Mouse (Mus musculus): ENCODE data around the gene Trim28. TPM values are rescaled to one million over a fixed set of nuclear protein-coding genes. Genes with fewer than 3 reads are reported as not detected.

Trim28 gene
- total and polyA plus RNA-seq, 3 experiments = 104 to 1,160 (median 702) TPM

DNA sequence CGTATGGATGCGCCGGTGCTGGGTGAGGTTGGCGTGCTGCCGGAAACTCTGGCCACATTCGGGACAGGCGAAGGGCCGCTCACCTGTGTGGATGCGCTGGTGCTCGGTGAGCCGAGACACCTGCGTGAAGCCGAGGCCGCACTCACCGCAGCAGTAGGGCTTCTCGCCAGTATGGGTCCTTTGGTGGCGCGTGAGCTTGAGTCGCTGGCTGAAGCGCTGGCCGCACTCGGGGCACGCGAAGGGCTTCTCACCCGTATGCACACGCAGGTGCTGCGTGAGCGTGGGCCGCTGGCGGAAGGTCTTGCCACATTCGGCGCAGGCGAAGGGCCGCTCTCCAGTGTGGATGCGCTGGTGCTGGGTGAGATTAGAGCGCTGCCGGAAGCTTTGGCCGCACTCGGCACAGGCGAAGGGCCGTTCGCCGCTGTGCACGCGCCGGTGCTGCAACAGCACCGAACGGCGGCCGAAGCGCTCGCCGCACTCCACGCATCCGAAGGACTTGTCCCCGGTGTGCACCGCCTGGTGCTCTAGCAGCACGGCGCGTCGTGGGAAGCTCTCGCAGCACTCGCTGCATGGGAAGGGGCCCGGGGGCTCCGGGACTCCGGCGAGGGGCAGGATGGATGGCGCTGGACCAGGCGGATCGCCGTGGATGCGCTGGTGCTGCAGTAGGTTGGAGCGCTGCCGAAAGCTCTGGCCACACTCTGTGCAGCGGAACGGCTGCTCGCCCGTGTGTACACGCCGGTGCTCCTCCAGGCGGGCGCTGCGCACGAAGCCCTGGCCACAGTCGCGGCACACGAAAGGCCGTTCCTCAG, 44.7 kb downstream of the Trim28 start:
- Histone ChIP-seq H3K9me3 (replicated peaks; ENCODE audit: insufficient read depth, low read length) (no peaks in the 10 kb centered on the region), H3K4me3 (ENCODE audit: control insufficient read depth in 1 of 2, insufficient read depth in 1 of 2, low read depth in 2 of 2, low read length in 2 of 2) (no peak overlapping the region), H3K27me3 (ENCODE audit: control insufficient read depth in 1 of 2, insufficient read depth in 2 of 2, low read length in 2 of 2) (no peaks in the 10 kb centered on the region), H3K27ac (ENCODE audit: control insufficient read depth, low read depth, low read length) (no peak overlapping the region), H3K9ac (ENCODE audit: control insufficient read depth, low read depth, low read length, poor library complexity, severe bottlenecking) (no peak overlapping the region), H3K36me3 (ENCODE audit: control insufficient read depth in 1 of 2, insufficient read depth in 2 of 2, low read length in 2 of 2) (peaks cover 0 to 7% of the 10 kb centered on the region in 2 experiments; a peak in 2 of 4 replicates), H3K4me1 (ENCODE audit: control insufficient read depth in 1 of 2, insufficient read depth in 2 of 2, low read length in 2 of 2) (peaks cover 5 to 11% of the 10 kb centered on the region in 2 experiments; a peak in 3 of 4 replicates), H3K79me2 (ENCODE audit: control insufficient read depth, insufficient read depth, low read length, poor library complexity) (no peaks in the 10 kb centered on the region; the same call in 1 of the 2 replicates)
- TF ChIP-seq NELFE (IDR thresholded peaks at IDR 0.05; ENCODE audit: low read depth, low read length) = no peak
- no peak for TF ChIP-seq ETS1 (IDR thresholded peaks at IDR 0.05; ENCODE audit: low read depth, low read length)
- no peak for TF ChIP-seq EP300 (IDR thresholded peaks at IDR 0.05; ENCODE audit: low read depth in 1 of 2, low read length in 2 of 2)
- TF ChIP-seq KAT2A (conservative IDR thresholded peaks at IDR 0.05; ENCODE audit: low read depth, low read length) = no peak
- TF ChIP-seq POLR2A (IDR thresholded peaks at IDR 0.05; ENCODE audit: control insufficient read depth in 1 of 2, insufficient read depth in 1 of 2, low read depth in 1 of 2, low read length in 2 of 2, poor library complexity in 1 of 2) = no peak
- no peak for TF ChIP-seq GATA1 (IDR thresholded peaks at IDR 0.05; ENCODE audit: low read depth, low read length)
- TF ChIP-seq TBP (IDR thresholded peaks at IDR 0.05; ENCODE audit: low read depth, low read length) = no peak
- TF ChIP-seq MYB (IDR thresholded peaks at IDR 0.05; ENCODE audit: low read depth, low read length) = no peak
- TF ChIP-seq POLR2AphosphoS5 (IDR thresholded peaks at IDR 0.05; ENCODE audit: borderline replicate concordance, low read depth, low read length) = no peak
- no peak for TF ChIP-seq MYC (IDR thresholded peaks at IDR 0.05; ENCODE audit: low read depth, low read length)
- no peak for DNase-seq (ENCODE audit: low read depth, low spot score)

DNA sequence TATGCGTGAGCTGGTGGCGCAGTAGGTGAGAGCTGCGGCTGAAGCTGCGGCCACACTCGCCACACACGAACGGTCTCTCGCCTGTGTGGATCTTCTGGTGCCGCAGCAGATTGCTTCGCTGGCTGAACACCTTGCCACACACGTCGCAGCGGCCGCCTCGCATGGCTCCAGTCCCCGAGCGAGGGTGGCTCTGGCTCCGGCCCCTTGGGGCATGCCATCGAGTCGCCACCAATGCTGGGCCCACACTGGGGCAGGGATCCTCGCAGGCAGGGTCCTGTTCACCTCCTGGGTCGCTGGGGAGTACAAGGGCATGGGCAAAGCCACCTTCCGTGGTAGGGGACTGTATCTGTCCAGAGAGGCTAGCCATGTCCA, 45.3 kb downstream of the Trim28 start:
- peaks cover 0 to 7% of the 10 kb centered on the region in 2 experiments; a peak in 2 of 4 replicates for H3K36me3 ChIP-seq (ENCODE audit: control insufficient read depth in 1 of 2, insufficient read depth in 2 of 2, low read length in 2 of 2)
- TF ChIP-seq RCOR1 (IDR thresholded peaks at IDR 0.05; ENCODE audit: low read depth, low read length) = no peak
- TF ChIP-seq TBP (IDR thresholded peaks at IDR 0.05; ENCODE audit: low read depth, low read length) = no peak
- no peak for TF ChIP-seq MXI1 (IDR thresholded peaks at IDR 0.05; ENCODE audit: low read depth, low read length)
- no peak for TF ChIP-seq MAFK (IDR thresholded peaks at IDR 0.05; ENCODE audit: borderline replicate concordance, low read depth, low read length)
- TF ChIP-seq ZKSCAN1 (IDR thresholded peaks at IDR 0.05; ENCODE audit: low read depth, low read length) = no peak
- no peaks in the 10 kb centered on the region for H3K79me2 ChIP-seq (ENCODE audit: control insufficient read depth, insufficient read depth, low read length, poor library complexity)
- no peak overlapping the region for H3K9ac ChIP-seq (ENCODE audit: control insufficient read depth, low read depth, low read length, poor library complexity, severe bottlenecking)
- no peak overlapping the region for H3K4me3 ChIP-seq (ENCODE audit: control insufficient read depth in 1 of 2, insufficient read depth in 1 of 2, low read depth in 2 of 2, low read length in 2 of 2)
- no peaks in the 10 kb centered on the region for H3K9me3 ChIP-seq (replicated peaks; ENCODE audit: insufficient read depth, low read length)
- no peak overlapping the region for H3K27ac ChIP-seq (ENCODE audit: control insufficient read depth, low read depth, low read length)
- peaks cover 4 to 5% of the 10 kb centered on the region in 2 experiments; a peak in 3 of 4 replicates for H3K4me1 ChIP-seq (ENCODE audit: control insufficient read depth in 1 of 2, insufficient read depth in 2 of 2, low read length in 2 of 2)
- no peak for DNase-seq (ENCODE audit: low read depth, low spot score)
- H3K27me3 ChIP-seq (ENCODE audit: control insufficient read depth in 1 of 2, insufficient read depth in 2 of 2, low read length in 2 of 2) = no peaks in the 10 kb centered on the region

All from MEL (cell line).